Mouse (Mus musculus) gastrocnemius, adult 8-10 months (tissue): Measurements from ENCODE around the gene Pbxip1. TPM values are rescaled to one million over a fixed set of nuclear protein-coding genes. Genes with fewer than 3 reads are reported as not detected.
"Not testable (repeated sequence)": the region's sequence is repeated elsewhere in the genome, so short reads cannot be mapped to it uniquely, and the experiment has no call there.

Experiments used
- DNase-seq, 2 experiments: peaks; one replicate each; pipeline ENCODE4 v3.0.0; 2022; ENCODE audit warnings: low spot score in 2 of 2
- total RNA-seq, 4 experiments: library from RNA; stranded (reverse); gene quantifications; 2 replicates each; pipeline ENCODE4 v1.2.4; 2022

The Pbxip1 gene
- total RNA-seq, 4 experiments from 2014 or later, result 248 to 302 (median 260) TPM

DNA sequence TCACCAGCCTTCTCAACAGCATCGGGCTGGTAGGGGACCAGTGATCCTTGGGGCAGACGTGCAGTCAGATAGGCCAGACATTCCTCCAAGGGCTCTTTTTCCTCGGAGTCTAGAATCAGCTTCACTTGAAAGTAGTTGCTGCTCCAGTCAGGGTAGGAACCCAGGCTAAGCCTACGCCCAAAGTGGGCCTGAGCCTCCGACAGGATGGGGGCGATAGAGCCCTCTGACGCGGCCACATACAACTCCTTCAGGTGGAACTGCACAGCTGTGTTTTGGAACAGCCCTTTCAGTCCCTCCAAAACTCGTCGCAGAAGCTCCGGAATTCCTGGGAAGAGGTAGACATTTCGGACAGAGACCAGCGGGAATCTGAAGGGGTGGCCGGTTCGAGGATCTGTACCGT lies 28.1 kb upstream of the Pbxip1 start:
- DNase-seq, result no peak

DNA sequence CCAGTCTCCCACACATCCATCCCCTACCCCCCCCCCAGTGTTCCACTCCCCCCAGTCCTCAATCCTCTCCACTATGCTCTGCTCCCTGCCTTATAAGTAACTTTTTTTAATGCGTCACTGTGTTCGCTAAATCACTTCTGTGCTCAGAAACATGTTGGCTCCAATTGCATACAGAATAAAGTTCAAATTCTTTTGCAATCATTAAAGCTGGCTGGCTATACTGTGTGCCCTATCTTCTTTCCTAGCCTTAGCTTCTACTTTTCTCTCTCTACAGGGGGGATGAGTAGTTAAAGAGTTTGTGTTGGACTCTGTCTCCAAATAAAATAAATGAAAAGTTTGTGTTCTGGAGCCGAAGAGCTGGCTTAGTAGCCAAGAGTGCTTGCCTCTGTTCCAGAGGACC lies 26.8 kb upstream of the Pbxip1 start:
- no peak for DNase-seq

DNA sequence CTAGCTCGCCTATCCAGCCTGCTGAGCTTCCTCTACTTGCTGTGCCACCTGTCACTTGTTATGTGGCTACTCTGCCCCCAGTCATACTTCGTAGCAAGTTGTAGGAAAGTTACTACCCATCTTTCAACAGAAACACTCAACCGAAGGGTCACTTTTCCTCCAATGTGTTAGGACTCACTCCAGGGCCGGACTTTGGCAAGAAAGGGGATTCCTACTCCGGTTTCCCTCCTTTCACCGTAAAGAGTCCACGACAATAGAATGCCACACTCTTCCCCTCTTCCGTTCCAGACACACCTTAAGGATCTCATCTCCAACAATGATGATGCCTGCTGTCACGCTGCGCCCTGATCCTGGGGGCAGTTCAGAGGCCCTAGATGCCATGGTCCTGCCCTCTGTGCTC lies 25.6 kb upstream of the Pbxip1 start:
- DNase-seq, result no peak

DNA sequence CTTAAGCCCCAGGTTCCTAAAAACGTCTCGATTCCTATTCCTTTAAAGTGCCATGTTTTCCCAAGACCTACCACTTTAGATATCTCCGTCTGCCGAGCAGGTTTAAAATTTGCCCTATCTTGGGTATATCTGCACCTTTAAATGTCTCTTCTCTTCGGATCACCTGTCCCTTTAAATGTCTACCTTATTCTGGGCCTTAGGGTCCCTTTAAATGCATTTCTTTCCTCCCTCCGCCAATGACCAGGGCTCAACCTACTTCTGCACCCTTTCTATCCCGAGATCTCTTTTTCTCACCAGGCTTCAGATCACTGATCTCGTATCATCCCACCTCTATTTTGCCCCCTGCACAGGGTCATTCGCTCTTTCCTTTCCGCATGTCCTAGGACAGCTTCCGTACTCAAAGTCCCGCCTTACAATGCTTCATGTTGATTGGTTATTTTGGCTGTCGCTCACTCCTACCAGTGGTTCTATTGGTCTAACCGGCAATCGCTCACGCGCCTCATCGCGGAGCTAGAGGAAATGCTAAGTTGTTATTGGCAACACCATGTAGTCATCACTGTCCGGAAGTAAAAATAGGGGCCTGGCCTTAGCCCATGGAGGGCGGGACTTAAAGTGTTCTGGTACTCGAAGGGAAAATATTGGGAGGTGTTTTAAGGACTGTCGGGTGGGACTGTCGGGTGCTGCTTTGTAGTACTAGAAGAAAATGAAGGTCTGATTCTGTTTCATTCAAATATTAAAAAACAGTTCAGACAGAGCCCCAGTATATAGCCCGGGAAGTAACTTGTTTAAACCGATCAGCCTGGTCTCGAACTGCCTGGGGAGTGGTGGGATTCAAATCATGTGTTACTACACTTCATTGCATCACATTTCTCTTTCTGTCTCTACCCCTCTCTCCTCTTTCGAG lies 24.8 kb upstream of the Pbxip1 start, which contains the start of gene Flad1:
Gene Flad1, minus strand, starts transcription at position 381 of the 904 bp plus-strand sequence.
- DNase-seq, result peak; percentile 99

DNA sequence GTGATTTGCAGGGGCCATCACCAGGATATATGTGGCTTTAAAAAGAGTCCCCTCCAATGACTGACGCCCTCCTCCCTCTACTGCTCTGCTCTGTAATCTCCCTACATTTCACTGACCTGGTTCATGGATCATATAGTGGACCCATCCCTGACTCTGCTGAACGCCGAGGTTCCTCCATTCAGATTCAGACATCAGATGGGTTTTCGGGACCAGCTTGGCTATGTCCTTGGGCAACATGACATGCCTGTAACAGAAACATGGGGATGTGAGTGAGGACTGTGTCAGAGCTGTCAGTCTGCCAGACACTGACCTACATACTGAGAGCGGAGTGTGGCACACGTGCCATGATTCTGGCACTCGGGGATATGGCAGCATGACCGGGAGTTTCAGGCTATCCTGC lies 20.3 kb upstream of the Pbxip1 start:
- DNase-seq, result no peak

DNA sequence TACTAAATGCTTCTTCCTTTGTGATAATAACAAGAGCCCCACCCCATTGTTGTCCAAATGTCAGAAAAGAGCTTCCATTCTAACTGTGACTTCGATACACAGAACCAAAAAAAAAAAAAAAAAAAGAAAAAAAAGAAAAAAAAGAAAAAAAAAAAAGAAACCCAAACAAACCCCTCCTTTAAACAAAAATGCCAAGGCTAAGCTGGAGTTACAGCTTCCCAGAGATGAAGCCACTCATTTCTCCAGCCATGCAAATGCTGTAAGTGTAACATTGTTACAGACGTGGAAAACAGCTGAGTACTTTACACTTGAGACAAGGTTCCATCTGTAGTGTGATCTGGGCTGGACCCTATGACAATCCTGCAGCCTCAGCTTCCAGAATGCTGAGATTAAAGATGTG lies 19.4 kb upstream of the Pbxip1 start:
- no peak for DNase-seq

DNA sequence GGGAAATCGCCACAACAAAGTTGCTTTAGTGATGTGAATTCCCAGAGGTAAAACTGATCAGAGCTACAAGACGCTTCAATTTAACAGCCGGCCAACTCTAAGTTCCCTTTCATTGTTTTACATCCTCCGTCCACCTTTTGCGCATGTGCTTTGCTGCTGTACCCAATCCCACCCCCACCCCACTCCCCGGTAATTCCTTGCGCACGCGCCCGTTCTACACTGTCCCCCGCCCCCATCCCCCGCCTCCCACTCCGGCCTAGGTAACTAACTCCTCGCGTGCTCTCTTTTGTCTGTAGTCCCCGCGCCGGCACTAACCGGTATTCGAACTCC lies 18.7 kb upstream of the Pbxip1 start:
- DNase-seq, result no peak

DNA sequence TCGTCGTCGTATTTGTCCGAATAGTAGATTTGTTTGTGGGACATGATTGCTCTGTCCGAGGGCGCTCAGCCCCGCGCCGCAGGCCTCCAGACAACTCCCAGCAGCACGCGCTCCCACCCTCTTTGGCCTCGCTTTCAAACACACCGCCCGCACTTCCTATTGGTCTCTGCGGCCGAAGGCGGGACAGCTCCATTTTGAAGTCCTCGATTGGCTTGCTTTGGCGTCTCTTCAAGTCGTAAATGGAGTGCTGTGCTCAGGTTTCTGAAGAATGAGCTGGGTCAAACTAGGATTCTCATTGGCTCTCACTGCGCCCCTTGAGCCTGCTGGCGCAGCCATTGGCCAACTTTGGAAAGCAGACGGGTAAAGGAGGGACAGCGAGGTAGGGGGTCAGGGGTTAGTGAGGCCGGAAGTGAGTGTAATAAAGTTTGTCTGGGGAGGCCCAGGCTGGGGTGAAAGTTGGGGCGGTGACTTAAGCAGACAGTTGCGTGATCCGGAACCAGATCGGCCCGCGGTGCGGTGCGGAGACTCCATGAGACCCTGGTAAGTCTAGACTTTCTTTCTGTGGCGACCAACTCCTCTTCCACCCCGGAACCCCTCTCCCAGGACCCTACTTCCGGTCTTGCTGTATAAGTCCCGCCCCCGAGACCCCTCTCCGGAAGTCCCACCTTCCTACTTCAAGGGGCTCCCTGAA lies 18.2 kb upstream of the Pbxip1 start, which contains the start of the genes Cks1b and Shc1:
Gene Cks1b, minus strand, starts transcription at position 214 of the 691 bp plus-strand sequence.
Gene Shc1, plus strand, starts transcription at position 274 of the 691 bp plus-strand sequence.
- DNase-seq, result peak; percentile 94 to 95

DNA sequence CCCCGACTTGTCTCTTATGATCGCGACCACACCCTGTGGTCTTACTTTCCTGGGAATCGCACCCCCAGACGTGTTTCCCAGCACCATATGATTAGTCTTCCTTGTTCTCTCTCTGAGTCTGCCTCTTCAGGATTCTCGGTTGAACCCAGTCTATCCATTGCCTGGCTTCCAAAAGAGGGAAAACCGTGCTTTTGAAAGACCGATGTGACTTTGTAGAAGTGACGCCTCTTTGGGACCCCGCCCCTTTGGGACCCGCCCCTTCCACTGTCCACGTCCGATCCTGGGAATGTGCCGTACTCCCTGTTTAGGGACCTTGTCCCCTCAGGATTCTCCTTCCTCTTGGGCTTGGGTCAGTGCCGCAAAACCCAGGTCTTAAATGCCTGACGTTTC lies 17.6 kb upstream of the Pbxip1 start:
- peak; percentile 71 for DNase-seq

DNA sequence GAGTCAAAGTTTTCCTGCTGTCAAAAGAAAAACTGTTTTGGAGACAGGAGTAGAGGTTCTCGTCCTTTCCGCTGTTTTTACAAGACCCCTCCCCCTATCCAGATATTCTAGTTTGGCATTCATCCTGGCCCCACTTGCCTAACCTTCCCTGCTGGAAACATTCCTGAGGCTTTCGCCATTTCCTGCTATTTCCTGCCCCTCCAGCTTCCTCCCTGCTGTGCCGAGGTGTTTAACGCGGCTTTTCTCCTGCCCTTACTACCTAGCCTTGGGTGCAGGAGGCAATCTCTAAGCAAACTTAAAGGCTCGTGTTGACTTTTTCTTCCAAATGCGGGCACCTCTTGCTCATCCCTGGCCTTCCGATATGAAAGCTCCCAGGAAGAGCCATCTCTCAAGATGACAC lies 16.9 kb upstream of the Pbxip1 start:
- no peak for DNase-seq

DNA sequence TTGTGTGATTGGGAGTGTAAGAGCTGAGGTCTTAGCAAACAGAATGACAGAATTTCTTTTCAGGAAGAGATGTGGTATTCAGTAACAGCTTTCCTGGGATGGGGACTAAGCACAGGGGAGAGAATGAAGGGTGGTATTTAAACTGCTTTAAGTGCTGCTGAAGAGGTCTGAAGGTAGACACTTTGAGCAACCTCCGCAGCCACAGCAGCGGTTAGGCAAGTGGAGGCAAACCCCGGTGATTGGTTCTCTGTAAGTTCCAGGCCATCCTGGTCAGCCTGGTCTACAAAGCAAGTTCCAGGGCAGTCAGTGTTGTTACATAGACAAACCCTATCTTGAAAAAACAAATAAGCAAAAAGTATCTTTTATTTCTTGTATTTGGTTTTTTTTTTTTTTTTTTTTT lies 16.5 kb upstream of the Pbxip1 start:
- no peak for DNase-seq

DNA sequence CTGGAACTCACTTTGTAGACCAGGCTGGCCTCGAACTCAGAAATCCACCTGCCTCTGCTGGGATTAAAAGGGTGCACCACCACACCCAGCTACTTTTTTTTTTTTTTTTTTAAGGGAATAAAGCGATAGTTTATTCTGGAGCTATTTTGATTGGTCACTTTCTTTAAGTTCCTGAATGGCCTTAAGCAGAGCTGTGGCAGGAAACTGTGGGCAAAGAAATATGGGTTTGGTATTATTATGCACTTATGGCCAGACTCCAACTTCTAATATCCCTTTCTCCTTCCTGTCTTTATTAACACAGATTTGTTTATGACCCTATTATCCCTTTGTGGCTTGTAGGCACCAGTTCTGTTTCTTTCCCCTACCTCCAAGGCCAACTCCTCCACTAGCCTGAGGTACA lies 16.1 kb upstream of the Pbxip1 start:
- DNase-seq, result no peak

DNA sequence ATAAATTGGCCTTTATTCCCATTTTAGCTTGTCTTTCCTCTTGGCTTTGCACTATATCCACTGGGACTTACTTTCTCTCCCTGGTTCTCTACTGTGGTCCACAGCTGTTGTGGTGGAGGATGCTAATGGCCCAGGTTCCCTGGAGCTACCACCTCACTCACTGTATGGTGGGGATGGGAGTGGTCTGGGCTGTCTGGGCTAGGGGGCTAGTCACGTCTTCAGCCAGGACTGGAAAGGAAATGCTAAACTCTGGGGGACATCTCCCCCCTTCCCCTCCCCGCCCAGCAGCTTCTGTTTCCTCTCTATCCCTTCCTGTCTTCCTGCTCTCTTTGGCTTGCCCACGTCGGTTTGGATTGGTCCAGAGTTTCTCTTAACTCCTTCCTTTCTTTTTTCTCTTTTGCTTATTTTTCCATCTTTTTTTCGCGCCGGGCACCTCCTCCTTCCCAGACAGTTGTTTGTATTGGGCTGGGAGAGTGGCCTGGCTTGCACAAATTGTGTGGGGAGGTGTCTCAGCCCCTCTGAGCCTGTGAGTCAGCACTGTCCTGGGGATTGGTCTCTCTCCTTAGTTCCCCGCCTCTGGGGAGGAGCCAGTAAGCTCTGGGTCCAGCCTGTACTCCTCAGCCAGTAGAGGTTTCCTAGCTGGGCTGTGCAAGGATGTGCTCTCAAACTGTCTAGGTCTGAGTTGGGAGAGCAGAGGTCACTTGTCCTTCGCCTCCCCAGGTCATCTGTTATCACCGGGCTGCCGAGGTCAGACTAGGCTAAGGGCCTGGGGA lies 15.3 kb upstream of the Pbxip1 start:
- peak; percentile 76 to 83 for DNase-seq

DNA sequence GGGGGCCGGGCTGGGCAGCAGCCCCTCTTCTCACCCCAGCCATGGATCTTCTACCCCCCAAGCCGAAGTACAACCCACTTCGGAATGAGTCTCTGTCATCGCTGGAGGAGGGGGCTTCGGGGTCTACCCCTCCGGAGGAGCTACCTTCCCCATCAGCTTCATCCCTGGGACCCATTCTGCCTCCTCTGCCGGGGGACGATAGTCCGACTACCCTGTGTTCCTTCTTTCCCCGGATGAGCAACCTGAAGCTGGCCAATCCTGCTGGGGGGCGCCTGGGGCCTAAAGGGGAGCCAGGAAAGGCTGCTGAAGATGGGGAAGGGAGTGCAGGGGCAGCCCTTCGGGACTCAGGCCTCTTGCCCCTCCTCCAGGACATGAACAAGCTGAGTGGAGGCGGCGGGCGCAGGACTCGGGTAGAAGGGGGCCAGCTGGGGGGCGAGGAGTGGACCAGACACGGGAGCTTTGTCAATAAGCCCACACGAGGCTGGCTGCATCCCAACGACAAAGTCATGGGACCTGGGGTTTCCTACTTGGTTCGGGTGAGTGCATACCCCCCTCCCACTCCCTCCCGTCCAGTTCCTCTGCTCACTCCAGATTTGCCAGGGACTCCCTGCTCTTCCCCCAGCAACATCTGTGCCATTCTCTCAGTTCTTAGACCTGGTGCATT lies 14.6 kb upstream of the Pbxip1 start:
- peak in 1 of 2 experiments; percentile 4 for DNase-seq

DNA sequence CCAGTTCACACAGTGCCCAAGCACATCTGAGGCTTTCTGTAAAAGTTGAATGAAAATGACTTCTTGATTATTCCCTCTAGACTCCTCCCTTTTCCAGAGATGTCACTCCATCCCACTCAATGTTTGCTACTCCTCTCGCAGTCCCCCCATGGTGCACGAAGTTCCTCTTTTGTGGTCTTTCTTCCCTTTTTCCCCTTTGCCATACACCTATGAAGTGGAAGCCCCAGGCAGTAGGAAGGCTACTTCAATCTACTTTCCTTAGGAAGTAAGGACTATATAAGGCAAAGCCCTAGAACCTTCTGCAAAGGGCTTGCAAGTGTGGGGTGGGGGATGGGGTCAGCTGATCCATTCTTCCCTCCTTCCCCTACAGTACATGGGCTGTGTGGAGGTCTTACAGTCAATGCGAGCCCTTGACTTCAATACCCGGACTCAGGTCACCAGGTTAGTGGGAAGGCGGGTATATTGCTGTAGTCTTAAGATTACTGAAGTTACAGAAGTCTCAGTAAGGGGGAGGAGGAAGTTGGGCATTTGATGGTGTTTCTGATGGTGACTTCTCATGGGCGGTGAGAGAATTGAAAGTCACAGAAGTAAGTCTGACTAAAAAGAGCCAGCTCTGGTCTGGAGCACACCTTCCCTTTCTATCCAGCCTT lies 13.8 kb upstream of the Pbxip1 start:
- DNase-seq, result no peak

DNA sequence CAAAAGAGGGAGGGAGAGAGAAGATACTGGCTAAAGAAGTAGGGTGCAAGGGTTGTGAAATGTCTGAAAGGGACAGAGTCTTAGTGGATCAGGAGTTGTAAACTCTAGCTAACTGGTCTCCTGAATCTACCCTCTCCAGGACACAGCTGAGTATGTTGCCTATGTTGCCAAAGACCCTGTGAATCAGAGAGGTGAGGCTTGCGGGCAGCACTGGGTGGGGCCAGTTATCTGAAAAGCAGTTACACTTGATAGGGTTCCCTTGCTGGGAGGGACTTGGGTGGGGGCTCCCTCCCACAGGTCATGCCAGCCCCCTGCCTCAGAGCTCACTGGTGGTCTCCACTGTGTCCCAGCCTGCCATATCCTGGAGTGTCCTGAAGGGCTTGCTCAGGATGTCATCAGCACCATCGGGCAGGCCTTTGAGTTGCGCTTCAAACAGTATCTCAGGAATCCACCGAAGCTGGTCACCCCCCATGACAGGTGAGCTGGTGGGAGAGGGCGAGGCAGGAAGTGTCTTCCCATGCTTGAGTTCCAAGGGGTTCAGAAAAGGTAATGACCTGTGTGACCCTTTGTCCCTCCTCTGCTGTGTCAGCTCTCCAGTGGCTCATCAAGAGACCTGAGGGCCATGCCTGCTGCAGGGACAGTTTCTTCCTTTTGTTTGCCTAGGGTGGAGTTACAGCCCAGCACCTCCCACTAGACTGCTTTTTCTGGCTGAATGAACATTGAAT lies 11.9 kb upstream of the Pbxip1 start:
- peak in 1 of 2 experiments; percentile 1 for DNase-seq

DNA sequence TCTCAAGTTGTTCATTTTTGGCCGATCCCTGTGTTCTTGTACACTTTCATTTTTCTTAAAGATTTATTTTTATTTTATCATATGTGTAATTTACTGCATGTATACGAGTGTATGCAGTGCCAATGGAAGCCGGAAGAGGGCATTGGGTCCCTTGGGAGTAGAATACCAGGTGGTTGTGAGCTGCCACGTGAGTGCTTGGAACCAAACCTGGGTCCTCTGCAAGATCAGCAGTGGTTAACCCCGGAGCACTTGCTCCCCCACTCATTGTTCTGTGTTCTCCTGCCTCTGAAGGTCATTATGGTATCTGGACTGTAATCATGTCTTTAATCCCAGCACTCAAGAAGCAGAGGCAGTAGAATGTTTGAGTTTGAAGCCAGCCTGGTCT lies 11.4 kb upstream of the Pbxip1 start:
- DNase-seq, result peak in 1 of 2 experiments; percentile 1

DNA sequence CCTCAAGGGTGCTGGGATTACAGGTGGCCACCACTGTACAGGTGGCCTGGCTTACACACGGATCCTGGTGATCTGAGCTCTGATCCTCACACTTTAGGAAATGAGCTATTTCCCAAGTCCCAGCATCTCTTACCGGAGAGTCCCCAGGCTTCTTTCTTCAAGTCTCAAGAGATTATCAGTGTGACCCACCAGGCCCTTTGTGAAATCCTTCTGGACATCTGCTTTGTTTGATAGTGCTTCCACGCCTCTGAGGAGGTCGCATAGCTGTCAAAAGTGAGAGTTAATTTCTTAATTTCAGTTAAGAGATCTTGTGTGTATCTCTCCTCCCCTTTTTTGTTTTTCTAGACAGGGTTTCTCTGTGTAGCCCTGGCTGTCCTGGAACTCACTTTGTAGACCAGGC lies 10.6 kb upstream of the Pbxip1 start:
- DNase-seq, result no peak

DNA sequence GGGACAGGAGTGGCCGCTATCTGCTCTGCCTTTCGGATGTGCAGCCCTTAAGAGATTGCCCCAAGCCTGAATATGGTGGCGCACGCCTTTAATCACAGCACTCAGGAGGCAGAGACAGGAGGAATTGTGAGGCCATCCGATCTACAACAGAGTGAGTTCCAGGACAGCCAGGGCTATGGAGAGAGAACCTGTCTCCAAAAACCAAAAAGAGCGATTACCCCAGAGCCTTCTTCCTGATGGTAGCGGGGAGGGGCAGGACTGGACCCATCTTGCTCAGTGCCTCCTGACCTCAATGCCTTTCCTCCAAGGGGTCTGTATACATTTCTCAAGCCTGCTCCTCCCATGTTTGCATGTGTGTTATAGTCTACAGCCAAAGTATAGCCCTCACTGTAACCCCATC lies 7.5 kb upstream of the Pbxip1 start:
- DNase-seq, result not testable (repeated sequence)
